Mouse (Mus musculus) midbrain, embryonic 11.5 days (tissue): ENCODE data around the gene Gm14391. TPM values are rescaled to one million over a fixed set of nuclear protein-coding genes. Genes with fewer than 3 reads are reported as not detected.
"Not testable (repeated sequence)": the region's sequence is repeated elsewhere in the genome, so short reads cannot be mapped to it uniquely, and the experiment has no call there.

ENCODE experiments used
- ATAC-seq: fragments of 200-750 bp; cut with Nextera tagmentation; 2 replicates; pipeline ENCODE4 v1.8.0; 2017; ENCODE audit warnings: moderate TSS enrichment, moderate library complexity; ENCODE audit not compliant: low FRiP score
- DNase-seq: peaks from one replicate; pipeline ENCODE4 v3.0.0; 2015; ENCODE audit warnings: low spot score; ENCODE audit errors: missing footprints
- H3K27ac ChIP-seq: fragments of 300-500 bp; sonication (generic); 2 replicates; pipeline ENCODE4 v1.5.1; 2014; ENCODE audit warnings: low read depth, low read length
- H3K27me3 ChIP-seq: fragments of 300-500 bp; sonication (generic); 2 replicates; pipeline ENCODE4 v1.6.1; 2014; ENCODE audit warnings: mild to moderate bottlenecking, low read length, moderate library complexity, mixed read lengths; ENCODE audit not compliant: control insufficient read depth, insufficient read depth
- H3K36me3 ChIP-seq: fragments of 300-500 bp; sonication (generic); 2 replicates; pipeline ENCODE4 v1.6.1; 2014; ENCODE audit warnings: mild to moderate bottlenecking, low read length, moderate library complexity, mixed read lengths; ENCODE audit not compliant: control insufficient read depth, insufficient read depth
- H3K4me1 ChIP-seq: fragments of 300-500 bp; sonication (generic); 2 replicates; pipeline ENCODE4 v1.6.1; 2014; ENCODE audit warnings: low read length; ENCODE audit not compliant: control insufficient read depth, insufficient read depth
- H3K4me2 ChIP-seq: fragments of 300-500 bp; sonication (generic); 2 replicates; pipeline ENCODE4 v1.6.1; 2014; ENCODE audit warnings: mild to moderate bottlenecking, moderate library complexity
- H3K4me3 ChIP-seq: fragments of 300-500 bp; sonication (generic); 2 replicates; pipeline ENCODE4 v1.5.1; 2014; ENCODE audit warnings: low read depth, low read length
- H3K9ac ChIP-seq: fragments of 300-500 bp; sonication (generic); 2 replicates; pipeline ENCODE4 v1.6.1; 2014; ENCODE audit warnings: low read length
- H3K9me3 ChIP-seq: fragments of 300-500 bp; sonication (generic); 2 replicates; pipeline ENCODE4 v1.6.1; 2016; ENCODE audit warnings: low read length; ENCODE audit not compliant: control insufficient read depth
- WGBS: fragments of 180-500 bp; shearing (Covaris S2); extraction: QIAGEN DNeasy Blood & Tissue Kit; methylation state at CpG from one replicate; pipeline ENCODE4 v1.1.7; 2014; 5-methylcytosine and 5-hydroxymethylcytosine counted together
- polyA plus RNA-seq: library from polyadenylated mRNA; unstranded; fragments of >200 nt; fragmentation: Nextera tagmentation; extraction: Ambion mirVana; gene quantifications from 2 replicates; pipeline ENCODE4 v1.2.1, GENCODE M21; 2014

Gene Gm14391
- polyA plus RNA-seq = 5.0 and 7.0 TPM in 2 replicates

DNA sequence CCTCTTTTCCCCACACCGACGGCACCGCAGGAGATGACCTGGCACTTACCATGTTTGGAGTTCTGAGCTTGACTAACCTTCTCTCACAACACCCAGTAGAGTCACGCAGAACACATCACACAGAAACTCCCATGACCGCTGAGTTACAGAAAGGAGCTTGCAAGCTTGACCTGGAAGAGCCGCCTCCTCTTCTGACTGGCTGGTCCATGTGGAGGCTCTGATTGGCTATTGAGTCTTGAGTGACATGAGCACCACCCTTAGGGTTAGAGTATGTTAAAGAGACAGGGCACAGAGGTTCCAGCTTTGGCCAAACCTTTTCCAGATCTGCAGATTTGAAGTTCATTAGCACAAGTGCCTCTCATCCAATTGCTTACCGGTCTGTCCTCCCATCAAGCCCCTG lies at the start of gene Gm14391:
Gene Gm14391 (minus strand): TSS at position 186 of the 400 bp plus-strand sequence.
- WGBS = no CpG with 5 or more reads among the region's 7 CpGs
- H3K4me3 ChIP-seq, H3K9ac ChIP-seq, H3K27me3 ChIP-seq, ATAC-seq, H3K27ac ChIP-seq, H3K36me3 ChIP-seq, H3K9me3 ChIP-seq, DNase-seq, H3K4me2 ChIP-seq, H3K4me1 ChIP-seq: not testable (repeated sequence)

- not testable (repeated sequence) for H3K4me2 ChIP-seq, H3K9me3 ChIP-seq, H3K36me3 ChIP-seq, H3K9ac ChIP-seq, H3K4me1 ChIP-seq, DNase-seq, H3K27ac ChIP-seq, ATAC-seq, H3K27me3 ChIP-seq, H3K4me3 ChIP-seq
- WGBS = 50% methylated on average over 1 of the region's 1 CpGs
Measured at GRCm38 (mm10) chr2:175179008-175179407, 27.7 kb downstream of the Gm14391 start.

- H3K36me3 ChIP-seq = no peaks in the 10 kb centered on the region
- no peak overlapping the region for H3K4me3 ChIP-seq
- H3K9ac ChIP-seq = no peak overlapping the region
- no peak overlapping the region for H3K4me2 ChIP-seq
- no peak overlapping the region for H3K27ac ChIP-seq
- no peaks in the 10 kb centered on the region for H3K4me1 ChIP-seq
- DNase-seq = no peak
- 81% methylated on average over 6 of the region's 6 CpGs for WGBS
- no peak for ATAC-seq
- H3K27me3 ChIP-seq = no peaks in the 10 kb centered on the region
- no peaks in the 10 kb centered on the region for H3K9me3 ChIP-seq
Measured at GRCm38 (mm10) chr2:175176312-175176711, 30.4 kb downstream of the Gm14391 start.

DNA sequence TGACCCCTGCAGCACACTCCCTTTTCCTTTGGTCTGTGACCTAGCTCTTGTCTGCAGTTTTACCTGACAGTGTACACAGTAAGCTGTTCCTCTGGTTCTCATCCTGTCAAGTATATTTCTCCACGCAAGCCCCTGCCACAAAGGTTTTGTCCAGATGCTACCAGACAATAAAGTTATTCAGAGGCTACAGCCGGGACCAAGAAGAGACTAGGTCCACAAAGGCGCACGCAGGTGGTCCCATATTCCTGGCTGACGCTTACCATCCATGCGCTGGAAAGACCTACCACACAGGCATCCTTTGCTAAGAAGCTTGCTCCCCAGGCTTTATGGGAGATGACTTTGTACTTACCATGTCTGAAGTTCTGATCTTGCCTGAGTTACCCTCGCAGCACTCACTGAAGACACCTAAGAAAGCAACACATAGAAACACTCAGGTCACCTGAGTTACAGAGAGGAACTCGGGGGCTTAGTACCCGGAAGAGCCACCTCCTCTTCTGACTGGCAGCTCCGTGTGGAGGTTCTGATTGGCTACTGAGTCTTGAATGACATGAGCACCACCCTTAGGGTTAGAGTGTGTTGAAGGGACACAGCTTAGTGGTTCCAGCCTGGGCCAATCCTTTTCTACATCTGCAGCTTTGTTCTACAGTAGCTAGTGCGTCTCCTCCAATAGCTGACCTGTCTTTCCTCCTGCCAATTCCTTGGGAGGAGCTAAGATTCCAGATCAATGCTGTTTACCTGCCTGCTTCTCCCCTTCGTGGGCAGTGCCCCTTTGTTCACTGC lies 31.1 kb downstream of the Gm14391 start, which contains the start of gene Gm14443:
Gene Gm14443 (minus strand): TSS at position 471 of the 780 bp plus-strand sequence.
- not testable (repeated sequence) for H3K27ac ChIP-seq, ATAC-seq, DNase-seq, H3K4me1 ChIP-seq, H3K4me2 ChIP-seq, H3K9me3 ChIP-seq, H3K27me3 ChIP-seq, H3K9ac ChIP-seq, H3K36me3 ChIP-seq, H3K4me3 ChIP-seq
- WGBS = 78% methylated on average over 12 of the region's 12 CpGs

GRCm38 (mm10) chr2:175174058-175174457 lies 32.7 kb downstream of the Gm14391 start:
- not testable (repeated sequence) for DNase-seq, H3K9ac ChIP-seq, H3K27ac ChIP-seq, H3K36me3 ChIP-seq, H3K9me3 ChIP-seq, H3K4me3 ChIP-seq, ATAC-seq, H3K4me2 ChIP-seq, H3K27me3 ChIP-seq, H3K4me1 ChIP-seq
- WGBS = 91% methylated on average over 2 of the region's 2 CpGs

DNA sequence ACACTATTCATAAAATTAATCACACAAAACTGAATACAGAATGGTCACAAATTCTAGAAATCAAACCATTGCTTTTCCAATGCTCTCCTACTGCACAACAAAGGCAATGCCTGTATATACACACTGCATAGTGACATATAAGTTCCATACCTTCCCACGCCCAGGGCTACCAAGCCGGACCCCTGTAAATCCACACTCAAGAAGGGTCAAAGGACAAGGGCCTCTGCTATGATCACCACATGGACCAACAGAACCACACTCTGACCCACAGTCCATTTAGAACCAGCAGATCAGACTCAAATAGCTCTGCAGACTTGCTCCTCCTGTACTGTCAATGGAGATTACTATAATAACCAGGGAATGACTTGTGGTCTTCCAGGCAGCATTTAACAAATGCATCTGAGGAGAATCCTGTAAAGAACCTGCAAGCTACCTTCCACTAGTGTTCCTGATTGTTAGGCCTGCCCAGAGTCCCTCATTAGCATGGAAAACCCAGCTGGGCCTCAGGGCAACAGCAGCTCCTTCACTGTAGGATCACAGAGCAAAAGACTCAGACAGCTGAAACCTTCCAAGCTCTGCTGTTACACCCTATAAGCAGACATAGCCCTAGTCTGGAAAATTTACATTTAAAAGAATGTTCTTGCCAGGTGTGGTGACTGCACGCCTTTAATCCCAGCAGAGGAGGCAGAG lies 33.7 kb downstream of the Gm14391 start:
- H3K4me2 ChIP-seq, H3K9me3 ChIP-seq, H3K9ac ChIP-seq, DNase-seq, H3K27ac ChIP-seq, ATAC-seq, H3K4me1 ChIP-seq, H3K27me3 ChIP-seq, H3K36me3 ChIP-seq, H3K4me3 ChIP-seq: not testable (repeated sequence)
- 78% methylated on average over 3 of the region's 3 CpGs for WGBS

- no peaks in the 10 kb centered on the region for H3K4me1 ChIP-seq
- DNase-seq = no peak
- WGBS = 87% methylated on average over 3 of the region's 3 CpGs
Measured at GRCm38 (mm10) chr2:175172123-175172522, 34.6 kb downstream of the Gm14391 start.

DNA sequence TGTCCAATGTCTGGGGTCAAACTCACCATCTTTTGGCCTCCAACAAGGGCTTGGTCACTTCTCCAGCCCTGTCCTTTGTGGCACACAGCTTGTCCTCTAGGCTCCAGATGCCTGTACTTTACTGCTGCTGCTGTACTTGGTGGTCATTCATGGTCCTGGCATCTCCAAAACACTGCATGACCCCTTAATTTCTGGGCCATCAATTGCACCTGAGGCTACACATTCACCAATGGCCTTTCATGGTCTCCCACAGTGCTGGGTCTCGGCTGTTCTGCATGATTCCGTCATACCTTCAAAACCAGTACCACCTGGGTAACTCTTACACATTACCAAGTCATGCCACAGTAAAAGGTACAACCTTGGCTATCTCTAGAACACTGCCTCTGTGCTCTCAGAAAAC lies 39.8 kb downstream of the Gm14391 start:
- H3K27ac ChIP-seq, H3K4me1 ChIP-seq, H3K36me3 ChIP-seq, H3K27me3 ChIP-seq, H3K9ac ChIP-seq, H3K4me2 ChIP-seq, H3K9me3 ChIP-seq, ATAC-seq, H3K4me3 ChIP-seq, DNase-seq: not testable (repeated sequence)
- WGBS = 88% methylated on average over 2 of the region's 2 CpGs

More at GRCm38 (mm10) chr2:175172123-175172522, 34.6 kb downstream of the Gm14391 start:
- H3K9ac ChIP-seq = no peak overlapping the region
- H3K27ac ChIP-seq = no peak overlapping the region
- no peak overlapping the region for H3K4me2 ChIP-seq
- no peaks in the 10 kb centered on the region for H3K27me3 ChIP-seq
- H3K9me3 ChIP-seq = no peaks in the 10 kb centered on the region
- H3K36me3 ChIP-seq = no peaks in the 10 kb centered on the region
- ATAC-seq = no peak
- H3K4me3 ChIP-seq = no peak overlapping the region

DNA sequence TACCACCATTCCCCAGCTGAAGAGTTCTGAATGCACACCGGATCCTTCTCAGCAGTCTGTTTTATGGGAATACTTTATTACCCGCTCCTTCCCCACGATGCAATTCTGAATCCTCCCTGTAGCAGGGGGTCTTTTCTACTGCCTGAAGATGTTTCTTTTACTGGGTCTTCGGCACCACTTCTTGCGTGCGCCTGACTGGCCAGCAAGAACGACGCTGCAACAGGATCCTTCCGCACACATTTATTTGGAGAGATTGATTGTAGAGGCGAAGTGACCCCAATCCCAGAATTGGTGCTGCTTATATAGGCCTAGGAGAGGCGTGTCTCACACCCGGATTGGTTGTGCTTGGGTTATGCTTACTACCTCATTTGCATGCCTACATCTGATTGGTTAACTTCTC lies 41.6 kb downstream of the Gm14391 start:
- not testable (repeated sequence) for H3K4me3 ChIP-seq, H3K27ac ChIP-seq, H3K4me2 ChIP-seq, DNase-seq, H3K27me3 ChIP-seq, H3K9me3 ChIP-seq, H3K36me3 ChIP-seq, H3K9ac ChIP-seq, H3K4me1 ChIP-seq, ATAC-seq
- WGBS = 93% methylated on average over 12 of the region's 12 CpGs
